Mouse (Mus musculus): Measurements from ENCODE around the gene Esd. TPM values are rescaled to one million over a fixed set of nuclear protein-coding genes. Genes with fewer than 3 reads are reported as not detected.

The Esd gene
- polyA plus RNA-seq, 1 experiment, result 11.5 TPM

GRCm38 (mm10) chr14:74709054-74709453, 23.0 kb upstream of the Esd start:
- Histone ChIP-seq H3K27ac (ENCODE audit: control insufficient read depth, insufficient read depth, low read depth, low read length) (no peak overlapping the region), H3K4me3 (ENCODE audit: control insufficient read depth, low read depth, low read length) (no peak overlapping the region), H3K27me3 (ENCODE audit: control insufficient read depth, insufficient read depth, low read length) (no peaks in the 10 kb centered on the region), H3K36me3 (ENCODE audit: control insufficient read depth, insufficient read depth, low read length) (no peaks in the 10 kb centered on the region), H3K4me1 (ENCODE audit: control insufficient read depth, insufficient read depth, low read length) (no peaks in the 10 kb centered on the region)
- no peak for TF ChIP-seq CTCF (IDR thresholded peaks at IDR 0.05; ENCODE audit: control insufficient read depth, insufficient read depth, insufficient replicate concordance, low read depth, low read length)
- no peak for TF ChIP-seq POLR2A (IDR thresholded peaks at IDR 0.05; ENCODE audit: control insufficient read depth, low read depth, low read length)

- no peak for TF ChIP-seq CTCF (IDR thresholded peaks at IDR 0.05; ENCODE audit: control insufficient read depth, insufficient read depth, insufficient replicate concordance, low read depth, low read length)
- TF ChIP-seq POLR2A (IDR thresholded peaks at IDR 0.05; ENCODE audit: control insufficient read depth, low read depth, low read length), result no peak
- H3K27me3 ChIP-seq (ENCODE audit: control insufficient read depth, insufficient read depth, low read length), result no peaks in the 10 kb centered on the region
- no peak overlapping the region for H3K27ac ChIP-seq (ENCODE audit: control insufficient read depth, insufficient read depth, low read depth, low read length)
- no peaks in the 10 kb centered on the region for H3K36me3 ChIP-seq (ENCODE audit: control insufficient read depth, insufficient read depth, low read length)
- no peaks in the 10 kb centered on the region for H3K4me1 ChIP-seq (ENCODE audit: control insufficient read depth, insufficient read depth, low read length)
- H3K4me3 ChIP-seq (ENCODE audit: control insufficient read depth, low read depth, low read length), result no peak overlapping the region
Observed at GRCm38 (mm10) chr14:74723541-74723940, 8.6 kb upstream of the Esd start.

- Histone ChIP-seq H3K4me3 (ENCODE audit: control insufficient read depth, low read depth, low read length) (peak overlapping the region; percentile 98), H3K27ac (ENCODE audit: control insufficient read depth, insufficient read depth, low read depth, low read length) (no peak overlapping the region), H3K27me3 (ENCODE audit: control insufficient read depth, insufficient read depth, low read length) (no peaks in the 10 kb centered on the region), H3K36me3 (ENCODE audit: control insufficient read depth, insufficient read depth, low read length) (no peaks in the 10 kb centered on the region), H3K4me1 (ENCODE audit: control insufficient read depth, insufficient read depth, low read length) (peaks cover 5% of the 10 kb centered on the region)
- TF ChIP-seq POLR2A (IDR thresholded peaks at IDR 0.05; ENCODE audit: control insufficient read depth, low read depth, low read length) (no peak), CTCF (IDR thresholded peaks at IDR 0.05; ENCODE audit: control insufficient read depth, insufficient read depth, insufficient replicate concordance, low read depth, low read length) (no peak)
Observed at GRCm38 (mm10) chr14:74731221-74732078, 647 bp upstream of the Esd start.

GRCm38 (mm10) chr14:74733397-74733796, 1.3 kb downstream of the Esd start:
- no peak overlapping the region for H3K4me3 ChIP-seq (ENCODE audit: control insufficient read depth, low read depth, low read length)

GRCm38 (mm10) chr14:74735471-74735870, 3.4 kb downstream of the Esd start:
- no peak for TF ChIP-seq CTCF (IDR thresholded peaks at IDR 0.05; ENCODE audit: control insufficient read depth, insufficient read depth, insufficient replicate concordance, low read depth, low read length)
- no peak for TF ChIP-seq POLR2A (IDR thresholded peaks at IDR 0.05; ENCODE audit: control insufficient read depth, low read depth, low read length)
- Histone ChIP-seq H3K27me3 (ENCODE audit: control insufficient read depth, insufficient read depth, low read length) (no peaks in the 10 kb centered on the region), H3K27ac (ENCODE audit: control insufficient read depth, insufficient read depth, low read depth, low read length) (no peak overlapping the region), H3K36me3 (ENCODE audit: control insufficient read depth, insufficient read depth, low read length) (no peaks in the 10 kb centered on the region), H3K4me3 (ENCODE audit: control insufficient read depth, low read depth, low read length) (no peak overlapping the region), H3K4me1 (ENCODE audit: control insufficient read depth, insufficient read depth, low read length) (peaks cover 5% of the 10 kb centered on the region)

More at GRCm38 (mm10) chr14:74733397-74733796, 1.3 kb downstream of the Esd start:
- Histone ChIP-seq H3K36me3 (ENCODE audit: control insufficient read depth, insufficient read depth, low read length) (no peaks in the 10 kb centered on the region), H3K4me1 (ENCODE audit: control insufficient read depth, insufficient read depth, low read length) (peaks cover 5% of the 10 kb centered on the region), H3K27me3 (ENCODE audit: control insufficient read depth, insufficient read depth, low read length) (no peaks in the 10 kb centered on the region), H3K27ac (ENCODE audit: control insufficient read depth, insufficient read depth, low read depth, low read length) (no peak overlapping the region)
- TF ChIP-seq POLR2A (IDR thresholded peaks at IDR 0.05; ENCODE audit: control insufficient read depth, low read depth, low read length), result no peak
- TF ChIP-seq CTCF (IDR thresholded peaks at IDR 0.05; ENCODE audit: control insufficient read depth, insufficient read depth, insufficient replicate concordance, low read depth, low read length), result no peak

- Histone ChIP-seq H3K36me3 (ENCODE audit: control insufficient read depth, insufficient read depth, low read length) (no peaks in the 10 kb centered on the region), H3K27me3 (ENCODE audit: control insufficient read depth, insufficient read depth, low read length) (no peaks in the 10 kb centered on the region), H3K4me3 (ENCODE audit: control insufficient read depth, low read depth, low read length) (no peak overlapping the region), H3K27ac (ENCODE audit: control insufficient read depth, insufficient read depth, low read depth, low read length) (no peak overlapping the region), H3K4me1 (ENCODE audit: control insufficient read depth, insufficient read depth, low read length) (peaks cover 5% of the 10 kb centered on the region)
- TF ChIP-seq CTCF (IDR thresholded peaks at IDR 0.05; ENCODE audit: control insufficient read depth, insufficient read depth, insufficient replicate concordance, low read depth, low read length) (no peak), POLR2A (IDR thresholded peaks at IDR 0.05; ENCODE audit: control insufficient read depth, low read depth, low read length) (no peak)
Observed at GRCm38 (mm10) chr14:74736850-74737249, 4.8 kb downstream of the Esd start.

GRCm38 (mm10) chr14:74764191-74764918, 32.3 kb downstream of the Esd start:
- no peaks in the 10 kb centered on the region for H3K36me3 ChIP-seq (ENCODE audit: control insufficient read depth, insufficient read depth, low read length)
- no peak for TF ChIP-seq POLR2A (IDR thresholded peaks at IDR 0.05; ENCODE audit: control insufficient read depth, low read depth, low read length)
- TF ChIP-seq CTCF (IDR thresholded peaks at IDR 0.05; ENCODE audit: control insufficient read depth, insufficient read depth, insufficient replicate concordance, low read depth, low read length), result peak; percentile 78; the same call in 1 of the 2 replicates
- no peaks in the 10 kb centered on the region for H3K4me1 ChIP-seq (ENCODE audit: control insufficient read depth, insufficient read depth, low read length)
- H3K4me3 ChIP-seq (ENCODE audit: control insufficient read depth, low read depth, low read length), result no peak overlapping the region
- no peaks in the 10 kb centered on the region for H3K27me3 ChIP-seq (ENCODE audit: control insufficient read depth, insufficient read depth, low read length)
- H3K27ac ChIP-seq (ENCODE audit: control insufficient read depth, insufficient read depth, low read depth, low read length), result no peak overlapping the region

Measured in testis, adult 2 months (tissue).